Mouse (Mus musculus) forebrain, embryonic 12.5 days (tissue): Measurements from ENCODE around the gene Rasl11a. TPM values are rescaled to one million over a fixed set of nuclear protein-coding genes. Genes with fewer than 3 reads are reported as not detected.

Experiments used
- ATAC-seq: fragments of 200-750 bp; cut with Nextera tagmentation; 2 replicates; pipeline ENCODE4 v1.8.0; 2017; ENCODE audit warnings: moderate TSS enrichment; ENCODE audit not compliant: low FRiP score
- H3K27ac ChIP-seq: fragments of 300-500 bp; sonication (generic); 2 replicates; pipeline ENCODE4 v1.5.1; 2016; ENCODE audit warnings: mild to moderate bottlenecking
- H3K27me3 ChIP-seq: fragments of 300-500 bp; sonication (generic); 2 replicates; pipeline ENCODE4 v1.6.1; 2016; ENCODE audit warnings: mild to moderate bottlenecking
- H3K36me3 ChIP-seq: fragments of 300-500 bp; sonication (generic); replicated peaks from 2 replicates; pipeline ENCODE4 v1.6.1; 2016; ENCODE audit warnings: mild to moderate bottlenecking
- H3K4me1 ChIP-seq: fragments of 300-500 bp; sonication (generic); 2 replicates; pipeline ENCODE4 v1.6.1; 2016
- H3K4me2 ChIP-seq: fragments of 300-500 bp; sonication (generic); 2 replicates; pipeline ENCODE4 v1.6.1; 2016; ENCODE audit warnings: mild to moderate bottlenecking, moderate library complexity
- H3K4me3 ChIP-seq: fragments of 300-500 bp; sonication (generic); replicated peaks from 2 replicates; pipeline ENCODE4 v1.5.1; 2016; ENCODE audit warnings: mild to moderate bottlenecking
- H3K9ac ChIP-seq: fragments of 300-500 bp; sonication (generic); 2 replicates; pipeline ENCODE4 v1.6.1; 2016; ENCODE audit warnings: mild to moderate bottlenecking
- H3K9me3 ChIP-seq: fragments of 300-500 bp; sonication (generic); 2 replicates; pipeline ENCODE4 v1.6.1; 2016
- WGBS: fragments of 180-500 bp; shearing (Covaris S2); methylation state at CpG from one replicate; pipeline ENCODE4 v1.1.7; 2016; 5-methylcytosine and 5-hydroxymethylcytosine counted together
- polyA plus RNA-seq: library from polyadenylated mRNA; unstranded; fragments of >200 nt; fragmentation: Nextera tagmentation; extraction: Ambion mirVana; gene quantifications from 2 replicates; pipeline ENCODE4 v1.2.1, GENCODE M21; 2016

Rasl11a gene
- polyA plus RNA-seq, 1 experiment from 2014 or later, result 19.3 TPM

DNA sequence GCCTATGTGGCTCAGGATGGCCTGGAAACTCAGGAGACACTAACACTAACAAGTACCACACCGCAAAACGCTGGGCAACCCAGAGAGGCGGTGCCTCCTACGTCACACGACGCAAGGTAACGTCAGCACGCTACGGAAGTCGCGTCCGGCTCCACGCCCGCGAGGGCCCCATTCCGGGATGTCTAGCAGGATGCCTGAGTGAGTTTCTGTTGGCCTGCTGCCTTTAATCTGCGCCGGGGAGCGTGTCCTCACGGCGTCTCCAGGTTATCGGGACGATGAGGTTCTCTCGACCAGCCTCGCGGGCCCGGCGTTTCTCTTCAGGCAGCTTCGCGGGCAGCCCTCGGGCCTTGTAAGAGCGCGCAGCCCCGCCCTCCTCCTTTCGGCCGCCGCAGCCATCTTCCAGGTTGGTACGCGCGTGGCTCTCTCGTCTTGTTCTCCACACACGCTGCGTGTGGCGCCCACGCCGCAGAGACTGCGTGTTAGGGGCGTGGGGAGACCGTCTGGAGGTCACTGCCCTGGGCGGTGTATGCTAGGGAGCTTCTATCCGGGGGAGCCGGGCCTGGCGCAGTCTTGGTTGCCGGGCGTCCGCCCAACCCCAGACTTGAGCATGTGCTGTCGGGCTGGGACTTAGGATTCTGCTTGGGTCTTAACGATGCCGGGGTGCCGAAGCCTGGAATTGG is 12.0 kb upstream of the Rasl11a start, which contains the start of gene Rpl21:
Gene Rpl21 (plus strand): TSS at position 122 of the 680 bp plus-strand sequence.
- ATAC-seq, result peak; percentile 99
- WGBS, result under 1% methylated on average over 59 of the region's 60 CpGs
- H3K4me3 ChIP-seq, result peak within 1 kb of the TSS; percentile 88

DNA sequence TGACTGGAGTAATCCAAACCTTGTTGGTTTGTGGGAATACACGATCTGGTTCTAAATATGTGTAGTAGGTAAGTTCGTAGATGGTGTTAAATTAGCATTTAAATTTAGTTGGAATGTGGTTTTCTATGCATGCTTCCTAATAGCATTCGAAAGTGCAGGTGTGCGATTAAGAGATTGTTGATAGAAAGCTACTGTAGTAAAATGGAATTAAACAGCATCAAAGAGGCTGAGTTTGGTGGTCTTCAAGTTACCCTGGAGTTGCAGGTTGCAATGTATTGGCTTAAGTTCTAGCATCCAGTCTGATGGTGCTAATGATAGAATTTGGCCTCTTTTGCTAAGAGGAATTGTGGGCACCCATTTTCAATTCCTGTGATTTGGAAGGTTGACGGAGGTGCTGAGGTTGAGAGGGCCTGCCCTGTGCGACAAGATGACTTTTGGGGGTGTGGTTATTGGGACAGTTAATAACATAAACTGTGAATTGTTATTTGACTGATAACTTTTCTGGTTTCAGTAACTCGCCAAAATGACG is 11.1 kb upstream of the Rasl11a start:
- H3K9ac ChIP-seq, result peak overlapping the region; percentile 94
- 24% methylated on average over 8 of the region's 8 CpGs for WGBS
- no peak for ATAC-seq

More for the DNA sequence above, 12.0 kb upstream of the Rasl11a start, which contains the start of gene Rpl21:
- Histone ChIP-seq H3K9ac (peak within 1 kb of the TSS; percentile 94), H3K27ac (peak within 1 kb of the TSS; percentile 86), H3K4me1 (peaks cover 17% of the 10 kb centered on the region), H3K27me3 (no peaks in the 10 kb centered on the region), H3K36me3 (peaks cover 39% of the 10 kb centered on the region), H3K4me2 (peak within 1 kb of the TSS; percentile 76), H3K9me3 (no peaks in the 10 kb centered on the region)

DNA sequence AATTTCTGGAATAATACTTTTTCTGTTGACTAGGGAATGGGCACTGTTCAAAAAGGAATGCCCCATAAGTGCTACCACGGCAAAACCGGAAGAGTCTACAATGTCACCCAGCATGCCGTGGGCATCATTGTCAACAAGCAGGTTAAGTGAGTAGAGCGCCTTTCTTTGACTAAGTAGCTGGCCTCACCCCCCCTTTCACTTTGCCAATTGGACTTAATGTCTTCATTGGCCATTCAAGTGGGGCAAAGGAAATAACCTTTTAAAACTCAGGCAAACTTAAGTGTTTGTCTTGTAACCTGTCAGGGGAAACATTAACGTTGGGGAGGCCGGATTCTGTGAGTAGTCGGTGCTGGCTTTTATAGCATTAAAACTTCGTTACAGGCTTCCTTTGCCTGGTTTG is 9.9 kb upstream of the Rasl11a start:
- no peak overlapping the region for H3K4me2 ChIP-seq
- no peak overlapping the region for H3K9ac ChIP-seq
- no peak for ATAC-seq
- H3K36me3 ChIP-seq, result peaks cover 55% of the 10 kb centered on the region
- no peak overlapping the region for H3K27ac ChIP-seq
- H3K4me1 ChIP-seq, result peaks cover 17% of the 10 kb centered on the region
- no peaks in the 10 kb centered on the region for H3K27me3 ChIP-seq
- no peak overlapping the region for H3K4me3 ChIP-seq
- no peaks in the 10 kb centered on the region for H3K9me3 ChIP-seq
- WGBS, result 90% methylated on average over 8 of the region's 8 CpGs

More for the DNA sequence above, 11.1 kb upstream of the Rasl11a start:
- H3K9me3 ChIP-seq, result no peaks in the 10 kb centered on the region
- H3K27me3 ChIP-seq, result no peaks in the 10 kb centered on the region
- H3K4me2 ChIP-seq, result peak overlapping the region; percentile 76
- peak overlapping the region; percentile 86 for H3K27ac ChIP-seq
- peaks cover 17% of the 10 kb centered on the region for H3K4me1 ChIP-seq
- H3K36me3 ChIP-seq, result peaks cover 47% of the 10 kb centered on the region
- peak overlapping the region; percentile 88 for H3K4me3 ChIP-seq

DNA sequence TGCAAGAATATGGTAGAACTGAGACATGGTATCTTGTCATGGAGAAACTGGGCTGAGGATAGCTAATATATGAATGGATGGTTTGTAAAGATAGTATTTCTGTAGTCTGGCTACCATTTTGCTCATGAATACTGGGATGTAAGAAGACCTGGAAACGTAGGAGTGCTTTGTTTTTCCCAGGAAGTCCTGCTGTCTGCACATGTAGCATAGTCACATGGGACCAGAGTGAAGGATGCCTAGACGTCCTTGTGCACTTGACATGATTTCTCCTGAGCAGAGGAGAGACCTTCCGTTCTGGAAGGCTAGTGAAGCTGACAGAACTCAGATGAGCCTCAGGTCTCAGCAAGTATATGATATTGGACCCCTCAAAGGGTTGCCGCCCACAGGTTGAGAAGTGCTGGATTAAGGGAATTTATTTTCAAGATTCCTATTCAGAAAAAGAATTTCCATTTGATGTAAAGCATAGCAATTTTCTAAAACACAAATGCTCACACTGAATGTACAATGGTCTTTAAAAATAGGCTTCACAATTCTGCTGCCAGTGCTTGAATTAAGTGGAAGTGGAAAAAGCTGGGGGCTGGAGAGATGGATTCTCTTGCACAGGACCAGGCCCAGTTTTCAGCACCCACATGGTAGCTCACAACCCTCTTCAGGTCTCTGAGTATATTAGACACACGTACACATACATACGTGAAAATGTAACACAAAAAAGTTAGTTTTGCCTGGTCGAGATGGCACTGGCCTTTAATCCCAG is 6.7 kb upstream of the Rasl11a start:
- peaks cover 55% of the 10 kb centered on the region for H3K36me3 ChIP-seq

DNA sequence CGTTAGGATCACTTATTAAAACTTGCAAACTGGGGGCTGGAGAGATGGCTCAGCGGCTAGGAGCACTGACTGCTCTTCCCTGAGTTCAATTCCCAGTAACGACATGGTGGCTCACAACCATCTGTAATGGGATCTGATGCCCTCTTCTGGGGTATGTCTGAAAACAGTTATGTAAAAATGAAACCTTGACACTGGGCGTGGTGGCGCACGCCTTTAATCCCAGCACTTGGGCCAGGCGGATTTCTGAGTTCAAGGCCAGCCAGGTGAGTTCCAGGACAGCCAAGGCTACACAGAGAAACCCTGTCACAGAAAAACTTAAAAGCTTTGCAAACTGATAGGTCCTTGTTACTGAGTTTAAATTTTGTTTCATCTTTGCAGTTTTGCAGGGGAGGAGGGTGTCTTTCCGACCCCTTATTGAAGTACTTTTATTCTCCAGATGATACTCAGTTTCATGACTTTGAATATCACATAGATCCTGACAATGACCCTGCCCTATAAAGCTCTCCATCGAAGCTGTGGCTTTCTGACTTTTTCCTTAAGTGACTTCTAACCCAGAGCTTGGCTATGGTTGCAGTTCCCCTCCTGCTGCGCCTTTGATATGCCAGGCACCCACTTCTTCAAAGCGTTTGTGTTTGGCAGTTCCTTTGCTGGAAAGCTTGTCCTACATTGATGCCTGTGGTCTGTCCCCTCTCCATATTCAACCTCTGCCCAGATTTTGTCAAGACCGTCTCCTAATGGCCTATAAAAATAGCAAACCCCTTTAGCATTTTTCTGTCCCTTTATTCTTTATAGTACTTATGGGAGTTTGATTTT is 5.8 kb upstream of the Rasl11a start:
- Histone ChIP-seq H3K27me3 (no peaks in the 10 kb centered on the region), H3K27ac (no peak overlapping the region), H3K4me3 (no peak overlapping the region), H3K36me3 (peaks cover 55% of the 10 kb centered on the region), H3K4me1 (peaks cover 7% of the 10 kb centered on the region), H3K9me3 (no peaks in the 10 kb centered on the region), H3K9ac (no peak overlapping the region), H3K4me2 (no peak overlapping the region)
- ATAC-seq, result no peak
- 61% methylated on average over 12 of the region's 12 CpGs for WGBS

More for the DNA sequence above, 6.7 kb upstream of the Rasl11a start:
- Histone ChIP-seq H3K9ac (no peak overlapping the region), H3K9me3 (no peaks in the 10 kb centered on the region), H3K4me2 (no peak overlapping the region), H3K4me3 (no peak overlapping the region), H3K27ac (no peak overlapping the region), H3K27me3 (no peaks in the 10 kb centered on the region), H3K4me1 (peaks cover 11% of the 10 kb centered on the region)
- ATAC-seq, result no peak
- WGBS, result 70% methylated on average over 7 of the region's 7 CpGs

DNA sequence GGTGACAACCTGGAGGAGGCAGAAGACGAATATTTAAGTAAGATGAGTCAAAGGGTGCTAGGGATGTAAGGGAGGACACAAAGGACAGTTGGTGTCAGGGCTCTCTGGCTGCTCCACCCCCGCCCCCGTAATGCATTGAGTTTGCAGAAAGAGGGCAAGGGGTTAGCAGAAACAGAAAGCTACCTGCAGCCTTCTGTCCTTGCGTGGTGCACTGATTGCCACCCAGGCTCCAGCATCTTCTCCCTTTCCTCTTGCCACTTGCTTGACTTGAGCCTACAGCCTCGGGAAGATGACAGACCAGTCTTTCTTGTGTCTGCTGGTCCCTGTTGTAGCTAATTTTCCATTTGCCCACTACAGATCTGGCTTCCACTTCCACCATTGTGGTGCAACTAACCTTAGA is 5.1 kb upstream of the Rasl11a start:
- Histone ChIP-seq H3K27ac (no peak overlapping the region), H3K9me3 (no peaks in the 10 kb centered on the region), H3K36me3 (peaks cover 48% of the 10 kb centered on the region), H3K4me2 (no peak overlapping the region), H3K27me3 (no peaks in the 10 kb centered on the region), H3K9ac (no peak overlapping the region), H3K4me1 (peaks cover 5% of the 10 kb centered on the region), H3K4me3 (no peak overlapping the region)
- ATAC-seq, result no peak
- WGBS, result 64% methylated on average over 5 of the region's 5 CpGs

- WGBS, result 87% methylated on average over 4 of the region's 4 CpGs
- no peak overlapping the region for H3K9ac ChIP-seq
- H3K4me2 ChIP-seq, result no peak overlapping the region
- no peak overlapping the region for H3K27ac ChIP-seq
- H3K9me3 ChIP-seq, result no peaks in the 10 kb centered on the region
- no peak overlapping the region for H3K4me3 ChIP-seq
- ATAC-seq, result no peak
- H3K27me3 ChIP-seq, result no peaks in the 10 kb centered on the region
- H3K4me1 ChIP-seq, result peaks cover 8% of the 10 kb centered on the region
- H3K36me3 ChIP-seq, result peaks cover 41% of the 10 kb centered on the region
These were observed 4.4 kb upstream of the Rasl11a start for GRCm38 (mm10) chr5:146840422-146840821.

GRCm38 (mm10) chr5:146841301-146841700 is 3.6 kb upstream of the Rasl11a start:
- H3K27ac ChIP-seq, result no peak overlapping the region
- no peak for ATAC-seq
- WGBS, result 87% methylated on average over 5 of the region's 5 CpGs
- H3K4me2 ChIP-seq, result no peak overlapping the region
- H3K27me3 ChIP-seq, result no peaks in the 10 kb centered on the region
- peaks cover 33% of the 10 kb centered on the region for H3K36me3 ChIP-seq
- H3K4me1 ChIP-seq, result peaks cover 16% of the 10 kb centered on the region
- H3K4me3 ChIP-seq, result no peak overlapping the region
- no peak overlapping the region for H3K9ac ChIP-seq
- no peaks in the 10 kb centered on the region for H3K9me3 ChIP-seq

DNA sequence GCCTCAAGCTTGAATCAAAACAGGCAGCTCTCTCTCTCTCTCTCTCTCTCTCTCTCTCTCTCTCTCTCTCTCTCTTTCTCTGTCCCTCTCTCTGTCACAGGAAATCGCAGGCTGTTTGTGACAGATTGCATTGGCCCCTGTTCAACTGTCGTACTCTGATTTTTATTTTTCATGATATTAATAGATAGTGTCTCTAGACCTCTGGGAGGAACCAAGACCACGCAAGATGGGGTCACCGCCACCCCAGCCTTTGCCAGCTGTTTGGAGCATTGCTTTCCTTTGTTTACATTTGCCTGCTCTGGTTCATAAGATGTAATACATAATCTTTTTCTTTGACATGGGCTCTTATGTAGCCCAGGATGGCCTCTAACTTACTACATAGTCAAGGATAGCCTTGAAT is 2.9 kb upstream of the Rasl11a start:
- WGBS, result 93% methylated on average over 4 of the region's 4 CpGs
- H3K9ac ChIP-seq, result no peak overlapping the region
- ATAC-seq, result no peak

GRCm38 (mm10) chr5:146844301-146844941 is 450 bp upstream of the Rasl11a start:
- ATAC-seq, result peak; percentile 46
- H3K4me1 ChIP-seq, result peaks cover 17% of the 10 kb centered on the region
- H3K9ac ChIP-seq, result peak overlapping the region; percentile 84
- H3K4me2 ChIP-seq, result peak overlapping the region; percentile 87
- peak overlapping the region; percentile 67 for H3K4me3 ChIP-seq
- 4% methylated on average over 6 of the region's 6 CpGs for WGBS
- H3K27me3 ChIP-seq, result no peaks in the 10 kb centered on the region
- 0 out of 2 replicates have a peak, but pooled peaks cover 1% of the 10 kb centered on the region for H3K36me3 ChIP-seq
- H3K9me3 ChIP-seq, result no peaks in the 10 kb centered on the region
- peak overlapping the region; percentile 86 for H3K27ac ChIP-seq

More for the DNA sequence above, 2.9 kb upstream of the Rasl11a start:
- Histone ChIP-seq H3K27ac (no peak overlapping the region), H3K4me3 (no peak overlapping the region), H3K4me2 (no peak overlapping the region), H3K9me3 (no peaks in the 10 kb centered on the region), H3K27me3 (no peaks in the 10 kb centered on the region), H3K36me3 (peaks cover 26% of the 10 kb centered on the region), H3K4me1 (peaks cover 17% of the 10 kb centered on the region)

GRCm38 (mm10) chr5:146846489-146846888 is 1.6 kb downstream of the Rasl11a start:
- H3K9ac ChIP-seq, result no peak overlapping the region
- no peak overlapping the region for H3K4me2 ChIP-seq
- H3K36me3 ChIP-seq, result no peaks in the 10 kb centered on the region
- WGBS, result 84% methylated on average over 2 of the region's 2 CpGs
- no peak overlapping the region for H3K4me3 ChIP-seq
- no peaks in the 10 kb centered on the region for H3K27me3 ChIP-seq
- no peaks in the 10 kb centered on the region for H3K9me3 ChIP-seq
- ATAC-seq, result no peak
- no peak overlapping the region for H3K27ac ChIP-seq
- peaks cover 17% of the 10 kb centered on the region for H3K4me1 ChIP-seq
